Mouse (Mus musculus) frontal cortex, adult (tissue): ENCODE measurements at regions not wholly inside any gene's neighbourhood (a gene's known extent, or its start where the extent isn't known, plus 50 kb on each side); places are given as distances from the start of the nearest gene placed in this dataset.

Experiments
- ATAC-seq: cut with Nextera tagmentation; 2 replicates; pipeline ENCODE4 v1.9.2; 2017; ENCODE audit warnings: mild to moderate bottlenecking, moderate library complexity, mixed read lengths; ENCODE audit not compliant: low TSS enrichment

- ATAC-seq = no peak
These were observed 793.2 kb upstream of the Fat3 start for GRCm38 (mm10) chr9:17294327-17294726.

DNA sequence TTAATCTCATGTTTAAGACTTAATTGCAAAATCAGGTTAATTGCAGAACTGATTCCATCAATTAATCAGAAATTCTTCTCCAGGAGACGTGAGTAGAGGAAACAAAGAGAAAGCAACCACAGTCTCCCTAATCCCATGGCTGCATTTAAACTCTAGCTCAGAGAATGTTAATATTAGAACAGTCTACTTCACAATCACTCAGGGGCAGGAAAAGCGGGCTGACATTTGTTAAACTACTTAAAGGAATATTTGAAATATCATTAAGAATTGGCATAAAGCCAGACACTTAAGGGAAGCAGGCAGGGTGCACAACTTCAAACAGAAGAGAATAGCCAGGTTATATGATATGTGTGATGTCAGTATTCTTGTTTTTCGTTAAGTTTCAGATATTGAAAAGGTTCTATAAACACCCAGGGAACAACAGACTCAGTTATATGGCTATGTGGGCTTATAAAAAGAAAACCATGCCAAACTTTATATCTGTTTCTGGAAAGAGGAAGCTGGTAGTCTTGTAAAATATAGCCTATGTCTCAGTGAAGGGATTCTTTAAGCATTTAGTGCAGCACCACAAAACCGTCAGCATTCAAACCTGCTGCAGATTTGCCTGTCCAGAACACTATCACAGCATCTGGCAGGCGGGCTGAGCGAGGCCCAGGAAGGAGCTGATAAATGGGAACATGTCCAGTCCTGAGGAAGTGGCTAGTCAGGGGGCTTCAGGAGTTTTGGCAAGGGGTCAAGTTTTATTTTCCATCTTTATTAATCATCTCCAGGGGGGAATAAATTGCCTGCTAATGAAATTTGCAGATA is 787.9 kb upstream of the Fat3 start:
- ATAC-seq = no peak

- ATAC-seq = no peak
These were observed 778.4 kb upstream of the Fat3 start for GRCm38 (mm10) chr9:17279334-17279990.

DNA sequence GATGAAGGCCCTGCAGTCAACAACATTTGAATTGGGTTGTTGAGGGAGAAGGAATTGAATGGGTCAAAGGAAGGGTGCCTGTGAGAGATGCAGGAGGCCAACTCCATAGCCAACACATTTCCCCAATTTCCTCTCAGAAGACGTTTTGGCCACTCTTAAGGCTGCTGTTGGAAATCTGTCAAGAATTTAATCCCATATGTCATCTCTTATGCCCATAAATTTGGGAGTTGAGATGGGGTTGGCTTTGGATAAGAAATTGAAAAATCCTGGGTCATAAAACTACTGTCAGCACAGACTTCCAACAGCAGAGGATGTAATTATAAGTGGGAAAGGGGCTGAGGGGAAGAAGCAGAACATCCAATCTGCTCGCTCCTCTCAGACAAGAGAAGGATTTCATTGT is 771.5 kb upstream of the Fat3 start:
- no peak for ATAC-seq

- no peak for ATAC-seq
These were observed 768.5 kb upstream of the Fat3 start for GRCm38 (mm10) chr9:17269624-17270023.

DNA sequence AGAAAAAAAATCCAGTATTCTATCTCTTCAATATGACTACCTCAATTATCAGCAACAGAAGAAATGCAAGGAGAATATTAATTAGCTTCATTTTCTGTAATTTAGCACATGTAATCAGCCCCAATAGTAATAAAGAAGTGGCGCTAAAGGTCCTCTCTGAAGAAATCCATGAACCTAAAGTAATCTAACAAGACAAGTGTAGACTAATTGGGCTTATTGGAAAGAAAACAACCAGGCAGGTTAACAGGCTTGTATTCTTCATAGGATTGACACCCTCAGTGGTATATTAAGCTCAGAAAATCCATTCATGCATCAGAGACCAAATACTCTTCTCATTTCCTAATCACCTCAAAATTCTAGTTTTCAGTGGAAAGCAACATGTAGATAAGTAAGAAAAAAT is 756.1 kb upstream of the Fat3 start:
- no peak for ATAC-seq

DNA sequence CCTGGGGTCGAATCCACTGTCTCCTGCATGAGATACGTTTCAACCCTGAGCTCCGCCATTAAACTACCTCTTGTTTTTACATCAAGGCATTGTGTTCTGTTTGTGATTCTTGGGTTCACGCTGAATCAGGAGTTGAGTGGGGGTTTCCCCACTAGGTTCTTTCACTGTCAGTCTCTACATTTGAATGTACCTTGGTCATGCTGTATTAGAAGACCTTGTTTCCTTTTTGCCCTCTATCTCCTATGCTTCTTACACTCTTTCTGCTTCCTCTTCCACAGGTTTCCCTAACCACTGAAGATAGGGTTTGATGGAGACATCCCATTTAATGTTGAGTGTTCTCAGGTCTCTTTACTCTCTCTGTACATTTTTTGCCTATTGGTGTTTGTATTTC is 726.0 kb upstream of the Fat3 start:
- no peak for ATAC-seq

DNA sequence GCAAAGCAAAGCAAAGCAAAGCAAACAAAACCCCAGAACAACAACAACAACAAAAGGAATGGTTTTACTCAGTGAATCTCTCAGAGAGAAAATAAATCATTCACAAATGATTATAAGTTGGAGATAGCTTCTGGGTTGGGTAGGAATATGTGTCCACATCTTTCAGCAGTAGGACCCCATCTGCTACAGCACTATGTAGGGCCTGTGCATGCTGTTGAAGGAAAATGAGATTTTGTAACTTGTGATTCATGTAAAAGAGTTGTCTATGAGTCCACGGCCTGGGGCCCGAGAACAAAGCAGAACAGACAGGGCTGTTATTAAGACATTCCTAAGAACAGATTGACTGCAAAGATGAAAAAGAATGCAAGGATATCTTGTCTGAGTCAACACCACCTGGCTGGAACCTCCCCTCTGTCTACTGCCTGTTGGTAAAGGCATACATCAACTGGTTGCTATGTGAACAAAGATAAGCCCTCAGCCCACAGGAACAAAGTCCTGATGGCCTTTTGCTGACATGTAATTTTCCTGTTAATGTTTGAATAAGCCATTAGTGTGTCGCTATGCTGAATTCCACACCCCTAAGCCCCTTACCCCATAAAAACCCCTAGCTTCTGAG is 725.5 kb upstream of the Fat3 start:
- no peak for ATAC-seq

DNA sequence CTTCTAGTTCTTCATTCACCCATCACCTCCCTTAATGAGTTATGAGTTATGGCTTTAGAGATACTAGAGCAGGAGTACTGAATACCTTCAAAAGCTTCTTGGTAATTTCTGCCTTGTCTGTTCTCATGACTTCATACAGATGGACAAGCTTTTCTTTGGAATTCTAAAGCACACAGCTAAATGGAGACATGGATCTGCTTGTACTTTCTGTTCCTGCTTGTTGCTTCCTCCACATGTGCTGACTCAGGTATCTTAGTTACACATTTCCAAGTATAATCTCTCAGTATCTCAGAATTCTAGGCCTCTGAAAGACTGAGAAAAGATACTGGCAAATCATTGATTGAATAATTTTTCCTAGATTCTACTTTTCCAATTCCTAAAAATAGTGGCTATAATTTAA is 694.3 kb upstream of the Fat3 start:
- peak; percentile 69 for ATAC-seq

GRCm38 (mm10) chr9:17189552-17189951 is 688.5 kb upstream of the Fat3 start:
- ATAC-seq = no peak

GRCm38 (mm10) chr9:17168193-17168592 is 667.1 kb upstream of the Fat3 start:
- no peak for ATAC-seq

GRCm38 (mm10) chr9:17166331-17166730 is 665.2 kb upstream of the Fat3 start:
- no peak for ATAC-seq

DNA sequence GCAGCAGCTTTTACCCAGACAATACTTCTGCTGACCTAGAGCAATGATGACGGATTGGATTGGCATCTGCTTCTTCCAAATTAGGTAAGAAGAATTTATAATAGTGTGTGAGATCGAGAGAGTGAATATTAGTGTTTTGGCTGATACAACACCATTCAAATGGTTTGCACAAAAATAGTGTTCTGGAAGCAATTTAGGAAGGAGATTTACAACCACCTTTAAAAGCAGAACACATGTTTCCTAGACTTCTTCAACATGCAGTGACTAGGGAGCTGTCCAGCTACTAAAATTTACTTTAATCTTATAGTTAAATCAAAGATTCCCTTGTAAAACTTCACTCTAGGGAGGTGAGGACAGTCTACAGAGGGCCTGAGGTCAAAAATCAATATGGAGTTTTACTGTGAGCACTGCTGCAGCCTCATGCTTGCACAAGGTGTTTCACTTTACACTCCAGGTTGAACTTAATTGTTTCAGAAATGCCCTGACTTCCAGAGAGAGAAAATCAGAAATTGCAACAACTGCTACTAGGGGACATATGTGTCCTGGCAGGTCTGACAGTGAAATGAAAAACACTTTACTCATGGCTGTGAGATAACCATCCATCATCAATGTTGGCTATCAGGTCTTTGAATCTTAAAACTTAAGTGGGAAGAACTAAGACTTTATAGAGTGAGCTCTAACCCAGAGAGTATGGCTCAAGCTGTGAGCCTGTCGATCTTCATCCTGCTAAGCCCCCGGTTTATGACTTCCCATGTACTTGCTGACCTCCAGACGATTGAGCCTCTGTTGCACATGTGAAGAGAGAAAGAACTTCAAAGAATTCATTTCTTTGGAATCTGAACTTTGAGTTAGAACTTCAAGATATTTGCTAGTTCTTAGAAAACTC is 657.6 kb upstream of the Fat3 start:
- ATAC-seq = no peak

GRCm38 (mm10) chr9:17152369-17152768 is 651.3 kb upstream of the Fat3 start:
- no peak for ATAC-seq

GRCm38 (mm10) chr9:17149424-17149823 is 648.3 kb upstream of the Fat3 start:
- no peak for ATAC-seq
